Mouse (Mus musculus) small intestine, adult 2 months (tissue): ENCODE measurements at regions not wholly inside any gene's neighbourhood (a gene's known extent, or its start where the extent isn't known, plus 50 kb on each side); places are given as distances from the start of the nearest gene placed in this dataset.

Experiments used
- CTCF ChIP-seq: fragments of 200-500 bp; IDR thresholded peaks from 2 replicates; pipeline ENCODE4 v1.5.1; 2012; ENCODE audit warnings: low read depth, mild to moderate bottlenecking, control low read depth, inconsistent platforms, low read length, moderate library complexity, mixed read lengths; ENCODE audit not compliant: insufficient replicate concordance, insufficient read length; ENCODE audit errors: extremely low read depth
- POLR2A ChIP-seq: fragments of 200-500 bp; IDR thresholded peaks from 2 replicates; pipeline ENCODE4 v1.6.1; 2012; ENCODE audit warnings: low read depth, mild to moderate bottlenecking, control low read depth, inconsistent platforms, low read length, moderate library complexity

DNA sequence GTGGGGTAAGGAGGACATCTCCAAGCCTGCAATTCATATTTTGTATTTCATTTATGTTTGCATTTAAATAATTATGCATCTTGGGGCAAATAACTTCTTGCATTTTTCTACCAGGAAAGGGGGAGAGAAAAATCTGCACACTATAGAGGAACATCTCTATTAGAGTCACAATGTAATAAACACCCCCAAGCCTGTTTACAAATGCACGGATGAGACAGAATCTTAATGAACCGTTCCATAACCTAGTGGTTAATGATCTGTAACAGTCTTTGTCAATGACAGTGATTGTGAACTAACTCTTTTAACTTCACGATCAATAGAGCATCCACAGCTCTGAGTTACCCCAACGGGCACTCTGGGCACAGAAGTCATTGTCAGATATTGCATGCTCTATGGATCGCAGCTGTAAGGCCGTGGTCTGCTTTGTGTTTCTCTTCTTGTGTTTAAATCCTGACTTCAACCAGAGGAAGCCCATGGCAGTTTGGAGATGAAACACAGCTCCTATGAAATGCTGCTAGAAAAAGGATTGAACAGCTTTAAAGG, 1520.2 kb upstream of the Dsel start:
- TF ChIP-seq CTCF (no peak), POLR2A (no peak)
